Mouse (Mus musculus) liver (tissue): ENCODE results near the gene Pola2.

Experiments
- DNase-seq: peaks from one replicate; pipeline ENCODE4 v3.0.0-alpha.2; 2020; ENCODE audit warnings: mixed read lengths

Pola2 gene

DNA sequence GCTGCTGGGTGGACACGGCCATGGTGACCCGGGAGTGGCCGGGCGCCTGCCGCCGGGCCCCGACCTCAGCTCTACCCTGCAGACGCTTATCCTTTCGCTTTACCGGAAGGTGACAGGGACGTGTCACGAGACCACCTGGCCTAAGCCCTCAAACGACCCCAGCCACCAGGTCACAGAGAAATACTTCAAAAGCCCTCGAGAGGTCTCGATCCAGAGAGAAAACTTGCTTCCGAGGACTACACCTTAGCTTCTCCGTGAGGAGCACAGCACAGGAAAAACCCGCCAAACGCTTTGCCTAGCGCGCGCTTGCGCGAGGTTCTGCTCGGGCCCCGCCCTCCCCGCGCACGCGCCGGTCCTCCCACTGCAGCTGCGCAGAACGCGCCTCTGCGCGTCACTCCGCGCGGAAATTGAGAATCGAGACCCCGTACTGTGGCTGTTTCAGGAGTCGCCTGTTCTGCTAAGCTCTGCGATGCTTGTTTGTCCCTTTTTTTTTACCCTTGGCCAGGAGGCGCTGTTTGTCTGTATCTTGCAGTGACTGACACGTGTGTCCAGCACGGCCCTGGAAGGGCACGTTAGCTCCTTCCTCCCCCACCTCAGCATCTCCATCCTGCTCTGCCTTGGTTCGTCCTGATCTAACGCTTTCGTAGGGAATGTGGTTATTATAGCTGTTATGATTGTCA, at the start of gene Pola2:
Gene Pola2, minus strand, starts transcription at position 320 of the 680 bp plus-strand sequence.
- peak; percentile 90 for DNase-seq

DNA sequence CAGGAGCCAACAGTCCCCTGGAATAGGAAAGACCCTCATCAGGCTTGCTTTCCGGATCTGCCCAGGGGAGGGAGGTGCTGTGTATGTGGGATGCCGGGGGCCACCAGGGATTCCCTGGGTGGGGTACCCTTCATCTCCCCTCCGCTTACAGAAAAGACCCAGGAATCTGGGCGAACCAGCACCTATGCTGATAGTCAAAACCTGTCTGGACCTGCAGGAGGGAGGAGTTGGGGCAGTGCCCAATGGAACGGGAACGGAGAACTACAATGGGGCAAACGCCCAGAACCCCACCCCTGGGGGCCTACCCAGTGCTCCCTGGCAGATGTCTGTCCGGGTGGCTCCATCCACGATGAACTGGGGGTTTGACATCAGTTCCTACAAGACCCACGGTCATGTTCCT, 49.7 kb upstream of the Pola2 start:
- DNase-seq: no peak

DNA sequence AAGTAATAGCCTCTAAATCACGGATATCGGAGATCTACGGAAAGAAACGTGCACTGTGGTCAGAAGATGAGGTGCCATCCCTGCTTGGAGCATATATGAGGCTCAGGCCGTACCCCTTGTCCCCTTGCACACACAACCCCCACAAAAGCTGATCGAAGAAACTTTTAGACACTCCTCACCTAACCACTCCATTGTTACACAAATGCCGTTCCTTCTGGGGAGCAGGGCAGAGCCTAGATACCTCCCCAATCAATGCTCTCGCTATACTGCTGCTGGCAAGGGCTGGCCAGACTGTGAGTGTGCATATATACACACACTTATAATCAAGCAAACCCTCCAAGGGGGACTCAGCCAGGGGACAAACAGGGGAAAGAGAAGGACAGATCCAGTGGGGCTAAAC, 45.1 kb upstream of the Pola2 start:
- DNase-seq: no peak

DNA sequence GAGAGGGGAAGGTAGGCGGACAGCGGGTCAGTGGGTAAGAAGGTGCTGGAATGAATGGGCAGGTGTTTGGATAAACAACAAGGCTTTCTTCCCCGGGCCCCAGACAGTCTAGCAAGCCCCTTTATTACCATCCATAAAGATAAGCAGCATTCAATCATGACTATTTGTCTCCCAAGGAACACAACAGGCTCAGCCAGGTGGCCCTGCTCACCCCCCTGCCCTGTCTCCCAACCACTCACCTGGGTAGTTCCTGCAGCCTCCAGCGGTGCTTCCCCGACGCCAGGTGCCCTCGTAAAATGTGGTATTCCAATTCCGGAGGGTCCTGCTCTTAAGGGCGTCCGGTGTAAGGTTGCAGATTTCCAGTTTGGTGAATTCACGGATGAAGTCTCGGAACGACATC, 43.0 kb upstream of the Pola2 start:
- DNase-seq: no peak

DNA sequence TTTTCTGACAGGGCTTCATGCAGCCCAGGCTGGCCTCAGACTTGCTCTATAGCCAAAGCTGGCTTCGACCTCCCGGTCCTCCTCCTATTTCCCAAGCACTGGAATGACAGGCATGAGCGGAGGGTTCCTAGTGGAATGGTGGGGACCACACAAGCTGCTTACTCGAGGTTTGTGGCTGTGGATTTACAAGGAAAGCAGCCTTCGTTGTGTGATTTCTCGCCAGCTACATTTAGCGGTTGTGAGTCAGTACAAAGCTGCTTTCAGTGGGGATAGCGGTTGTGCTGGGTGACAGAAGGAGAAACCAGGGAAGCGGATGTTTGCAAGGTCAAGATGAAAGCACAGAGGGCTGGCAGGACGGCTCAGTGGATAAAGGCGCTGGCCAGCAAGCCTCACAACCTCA, 41.5 kb upstream of the Pola2 start:
- no peak for DNase-seq

DNA sequence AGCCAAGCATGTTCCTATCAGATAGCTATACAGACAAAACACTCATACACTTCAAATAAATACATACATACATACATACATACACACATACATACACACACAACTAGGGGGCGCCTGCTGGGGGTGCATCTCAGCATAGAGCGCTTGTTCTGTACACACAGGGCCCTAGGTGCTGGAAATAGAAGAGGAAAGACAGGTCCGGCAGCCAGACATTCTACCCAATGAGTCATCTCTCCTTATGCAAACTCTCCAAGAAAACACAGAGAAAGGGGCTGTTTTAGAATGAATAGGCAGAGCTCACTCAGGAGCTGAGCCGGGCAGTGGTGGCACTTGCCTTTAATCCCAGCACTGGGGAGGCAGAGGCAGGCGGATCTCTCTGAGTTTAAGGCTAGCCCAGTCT, 36.0 kb upstream of the Pola2 start:
- DNase-seq: no peak

DNA sequence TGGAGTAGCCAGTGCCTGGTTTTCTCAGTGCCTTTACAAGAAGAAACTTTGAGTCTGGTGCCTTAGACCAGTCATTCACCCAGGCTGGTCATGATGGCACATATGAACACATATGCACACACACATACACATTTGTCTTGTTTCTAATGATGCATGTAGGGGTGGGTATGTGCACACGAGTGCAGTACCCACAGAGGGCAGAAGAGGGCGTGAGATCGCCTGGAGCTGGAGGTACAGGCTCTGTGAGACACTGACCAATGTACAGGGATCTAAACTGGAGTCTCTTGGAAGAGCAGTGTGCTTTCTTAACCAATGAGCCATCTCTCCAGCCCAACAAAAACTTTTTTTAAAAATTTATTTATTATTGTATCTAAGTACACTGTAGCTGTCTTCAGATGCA, 34.2 kb upstream of the Pola2 start:
- peak; percentile 41 for DNase-seq

DNA sequence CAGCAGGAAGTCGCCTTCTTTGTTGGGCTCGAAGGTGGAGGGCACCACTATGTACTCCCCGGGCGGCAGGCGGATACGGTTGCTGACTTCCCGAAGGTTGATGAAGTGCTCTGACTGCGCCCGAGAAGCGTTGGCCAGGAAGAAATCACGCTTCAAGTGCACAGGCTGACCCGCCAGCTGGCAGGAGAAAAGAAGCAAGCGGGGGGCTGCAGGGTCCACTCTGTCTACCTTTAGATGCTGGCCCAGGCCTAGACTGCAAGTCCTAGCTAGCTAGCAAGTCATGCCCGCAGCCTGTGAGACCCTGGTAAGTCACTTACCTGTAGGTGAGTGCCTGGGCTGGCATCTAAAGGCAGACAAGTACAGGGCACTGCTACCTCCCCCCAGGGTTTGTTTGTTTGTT, 30.7 kb upstream of the Pola2 start:
- no peak for DNase-seq

DNA sequence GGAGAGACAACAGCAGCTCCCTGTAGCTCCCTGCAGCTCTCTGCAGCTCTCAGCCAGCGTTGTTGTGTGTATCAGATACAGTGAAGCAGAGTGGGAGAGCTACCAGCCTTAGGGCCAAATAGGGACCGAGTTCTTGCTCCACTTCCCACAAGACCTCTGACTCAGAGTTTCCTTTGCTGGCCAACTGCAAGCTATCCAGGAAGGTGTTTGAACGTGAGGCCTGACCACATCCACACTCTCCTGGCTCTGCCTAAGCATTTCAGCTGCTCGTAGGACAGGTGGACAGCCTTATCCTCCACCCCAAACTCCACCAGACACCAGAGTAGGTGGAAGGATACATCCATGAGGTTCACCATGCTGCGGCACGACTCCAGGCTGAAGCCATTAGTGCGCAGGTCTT, 28.0 kb upstream of the Pola2 start:
- no peak for DNase-seq

DNA sequence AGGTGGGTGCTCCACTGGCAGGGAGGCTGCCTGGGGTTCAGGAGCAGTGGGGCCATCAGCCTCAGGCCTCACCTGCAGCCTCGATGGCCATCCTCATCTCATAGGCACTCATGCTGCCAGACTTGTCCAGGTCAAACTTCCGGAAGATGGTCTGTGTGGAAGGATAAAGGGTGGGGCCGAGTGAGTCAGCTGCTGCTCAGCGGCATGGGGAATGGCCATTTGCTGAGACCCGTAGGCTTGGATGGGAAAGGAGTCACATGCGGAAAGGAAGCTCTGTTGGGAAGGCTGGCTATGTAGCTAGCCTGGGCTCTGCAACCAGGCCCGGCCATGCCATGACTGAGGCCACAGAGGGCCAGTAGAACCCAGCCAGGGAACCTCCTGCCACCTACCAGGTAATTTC, 27.5 kb upstream of the Pola2 start:
- no peak for DNase-seq

DNA sequence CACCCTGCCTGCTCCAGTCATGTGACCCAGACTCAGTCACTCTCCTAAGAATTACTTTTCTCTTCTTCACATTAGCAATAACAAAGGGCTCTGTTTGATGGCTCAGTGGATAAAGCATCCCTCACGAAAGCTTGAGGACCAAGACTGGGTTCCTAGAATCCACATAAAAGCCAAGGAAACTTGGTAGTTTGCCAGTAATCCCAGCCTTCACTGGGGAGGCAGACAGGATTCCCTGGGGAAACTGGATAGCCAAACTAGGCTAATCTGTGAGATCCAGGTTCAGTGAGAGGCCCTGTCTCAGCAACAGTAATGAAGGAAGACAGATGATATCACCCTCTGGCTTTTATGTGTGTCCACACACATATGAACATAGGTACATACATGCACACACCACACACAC, 26.9 kb upstream of the Pola2 start:
- DNase-seq: no peak

DNA sequence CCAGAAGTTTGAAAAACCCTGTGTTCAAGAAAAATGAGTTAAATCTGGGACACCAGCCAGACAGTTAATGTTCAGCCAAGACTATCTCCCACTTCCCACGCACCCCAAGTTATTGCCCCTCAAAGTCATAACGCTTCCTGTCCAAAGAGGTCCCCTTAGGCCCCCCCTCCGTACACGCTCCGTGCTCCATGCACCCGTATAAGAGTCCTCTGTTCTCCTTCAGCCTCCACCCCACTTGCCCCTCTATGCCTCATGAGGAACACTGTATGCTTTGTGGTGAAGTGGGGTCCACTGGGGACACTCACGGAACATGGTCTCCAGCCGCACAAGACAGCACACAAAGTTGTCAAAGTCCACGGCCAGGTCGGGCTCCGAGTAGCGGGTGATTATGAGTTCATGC, 26.0 kb upstream of the Pola2 start:
- no peak for DNase-seq

DNA sequence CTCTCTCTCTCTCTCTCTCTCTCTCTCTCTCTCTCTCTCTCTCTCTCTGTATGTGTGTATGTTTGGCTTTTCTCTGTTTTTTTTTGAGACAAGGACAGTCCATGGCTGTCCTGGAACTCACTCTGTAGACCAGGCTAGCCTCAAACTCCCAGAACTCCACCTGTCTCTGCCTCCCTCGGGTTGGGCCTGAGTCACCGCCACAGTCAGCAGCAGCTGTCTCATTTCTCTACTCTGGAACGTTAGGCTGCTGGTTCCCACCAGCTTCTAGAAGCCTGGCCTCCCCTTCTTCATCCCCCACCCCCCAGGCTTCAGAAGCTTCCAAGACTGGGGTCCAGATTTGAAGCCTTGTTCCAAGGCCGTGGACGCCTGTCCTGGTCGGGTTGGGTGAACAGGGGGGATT, 25.6 kb upstream of the Pola2 start:
- DNase-seq: no peak

DNA sequence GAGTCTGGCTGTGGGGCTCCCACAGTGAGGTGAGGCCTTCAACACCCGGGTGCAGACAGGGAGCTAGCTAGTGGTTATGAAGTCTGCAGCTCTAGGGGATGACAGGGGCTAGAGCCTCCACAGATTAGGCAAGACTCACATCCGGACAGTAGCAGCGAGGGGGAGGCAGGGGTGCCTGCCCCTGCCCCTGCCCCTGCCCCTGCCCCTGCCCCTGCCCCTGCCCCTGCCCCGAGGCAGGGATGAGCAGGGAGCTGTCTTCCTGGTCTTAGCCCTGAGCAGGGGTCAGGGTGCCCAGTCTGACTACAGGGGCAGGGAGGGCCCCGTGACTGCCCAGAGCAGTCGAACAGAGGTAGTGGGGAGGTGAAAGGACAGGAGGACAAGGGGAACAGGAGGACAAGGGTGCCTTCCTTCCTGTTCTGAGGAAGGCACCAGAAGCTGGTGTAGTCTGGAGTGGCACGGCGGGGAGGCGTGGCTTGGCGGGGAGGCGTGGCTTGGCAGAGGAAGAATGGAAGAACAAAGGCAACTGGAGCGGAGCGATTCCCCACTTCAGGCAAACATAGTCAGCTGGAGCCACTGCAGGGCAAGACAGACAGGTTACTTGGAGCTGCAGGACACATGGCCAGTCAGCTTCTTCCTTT, 24.9 kb upstream of the Pola2 start:
- peak; percentile 82 for DNase-seq

DNA sequence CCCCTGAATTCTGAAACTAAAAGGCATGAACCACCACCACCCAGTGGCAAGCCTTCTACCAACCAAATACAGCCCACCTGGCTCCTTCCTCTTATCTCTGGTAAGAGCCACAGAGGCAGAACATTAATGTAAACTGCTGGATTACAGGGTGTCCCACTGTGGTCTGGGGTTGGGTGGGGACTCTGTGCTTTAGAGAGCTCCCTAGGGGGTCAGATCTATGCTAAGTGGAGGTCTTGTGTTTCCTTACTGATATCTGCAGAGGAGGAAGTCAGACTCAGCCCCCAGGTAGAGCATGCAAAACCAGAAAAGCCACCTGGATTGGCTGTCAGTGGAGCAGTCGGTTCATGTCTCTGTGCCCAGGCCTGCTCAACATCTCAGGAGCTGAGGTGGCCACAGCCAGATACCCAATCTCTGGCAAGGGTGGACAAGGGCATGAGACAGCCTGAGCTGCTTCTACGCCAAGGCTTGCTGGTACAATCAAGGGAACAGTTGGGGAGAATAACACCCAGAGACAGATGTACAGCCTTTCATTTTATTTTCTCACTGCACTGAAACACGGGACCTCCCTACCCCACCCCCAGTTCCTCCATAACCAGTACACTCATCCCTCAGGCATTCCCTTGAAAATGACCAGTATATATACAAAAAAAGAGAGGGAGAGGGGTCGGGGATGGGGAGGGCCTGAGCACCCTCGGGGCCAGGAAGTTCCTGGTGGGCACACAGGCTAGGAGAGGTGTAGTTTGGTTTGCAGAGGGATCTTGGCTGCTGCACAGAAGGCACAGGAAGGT, 24.2 kb upstream of the Pola2 start:
- no peak for DNase-seq

DNA sequence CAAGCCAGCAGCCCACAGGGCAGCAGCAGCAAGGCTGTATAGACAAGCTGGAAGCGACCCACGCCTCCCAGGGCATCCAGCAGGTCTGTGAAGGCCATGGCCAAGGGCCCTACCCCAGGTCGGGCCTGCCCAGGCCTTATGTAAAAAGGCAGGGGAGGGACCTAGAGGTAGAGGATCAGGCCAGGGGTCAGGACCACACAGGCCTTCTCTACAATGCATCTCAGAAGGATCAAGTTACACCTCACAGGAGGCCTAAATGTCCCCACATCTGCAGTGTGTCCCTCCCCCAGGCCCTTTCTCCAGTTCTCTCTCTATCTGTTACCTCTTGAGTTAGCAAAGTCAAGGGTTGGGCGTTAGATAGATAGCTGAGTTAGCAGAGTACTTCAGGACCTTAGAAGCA, 22.0 kb upstream of the Pola2 start, which contains the start of gene Slc22a20:
Gene Slc22a20, minus strand, starts transcription at position 101 of the 400 bp plus-strand sequence.
- no peak for DNase-seq

DNA sequence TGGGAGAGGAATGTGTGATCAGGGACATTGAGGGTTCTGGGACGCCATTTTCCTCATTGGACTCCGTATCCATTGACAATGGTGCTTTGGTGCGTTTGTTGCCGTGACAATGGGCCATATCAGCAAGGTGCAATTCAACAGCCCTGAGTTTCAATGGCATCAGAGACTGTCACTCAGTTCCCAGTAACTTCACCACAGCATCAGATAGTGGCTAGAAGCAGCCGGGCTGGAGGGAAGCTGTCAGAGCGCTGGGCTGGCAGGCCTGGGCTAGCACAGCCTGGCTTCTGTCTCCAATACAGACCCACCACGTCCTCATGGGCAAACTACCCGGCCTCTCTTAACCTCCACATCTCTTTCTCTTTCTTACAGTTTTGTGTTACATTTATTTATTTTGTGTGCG, 16.5 kb upstream of the Pola2 start:
- DNase-seq: no peak

DNA sequence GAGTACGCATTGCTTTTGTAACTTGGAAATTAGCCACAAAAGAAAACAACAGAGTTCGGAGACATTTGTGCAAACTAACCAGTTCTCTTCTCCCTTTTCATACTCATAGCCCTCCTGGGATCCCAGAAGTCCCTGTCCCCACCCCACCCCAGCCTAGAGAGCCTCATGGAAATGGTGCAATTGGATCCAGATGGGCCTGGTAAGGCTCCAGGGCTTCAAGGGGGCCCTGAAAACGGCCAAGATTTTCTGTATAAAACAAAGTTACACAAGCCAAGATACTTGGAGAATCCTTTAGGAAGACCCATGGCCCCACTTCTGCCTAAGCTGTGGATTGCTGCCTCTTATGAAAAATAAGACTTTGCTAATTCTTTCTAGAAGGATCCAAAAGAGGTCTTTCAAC, 13.7 kb upstream of the Pola2 start:
- no peak for DNase-seq

DNA sequence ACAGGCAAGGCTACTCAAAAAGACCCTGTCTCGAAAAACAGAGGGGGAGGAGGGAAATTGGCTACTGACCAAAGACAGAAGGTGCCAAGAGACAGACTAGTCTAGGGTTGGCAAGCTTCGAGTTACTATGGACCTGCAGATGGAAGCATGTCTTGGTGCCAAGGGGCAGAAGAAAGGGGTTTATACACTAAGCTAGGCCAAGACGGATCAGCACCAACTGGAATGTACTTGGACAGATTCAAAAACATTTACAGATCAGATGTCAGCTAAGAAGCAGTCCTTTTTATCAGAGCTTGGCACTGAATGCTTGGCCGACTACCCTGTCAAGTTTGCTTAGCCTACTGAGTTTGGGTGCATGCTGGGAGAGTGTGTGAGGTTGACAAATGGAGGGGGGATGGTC, 11.7 kb upstream of the Pola2 start:
- no peak for DNase-seq

DNA sequence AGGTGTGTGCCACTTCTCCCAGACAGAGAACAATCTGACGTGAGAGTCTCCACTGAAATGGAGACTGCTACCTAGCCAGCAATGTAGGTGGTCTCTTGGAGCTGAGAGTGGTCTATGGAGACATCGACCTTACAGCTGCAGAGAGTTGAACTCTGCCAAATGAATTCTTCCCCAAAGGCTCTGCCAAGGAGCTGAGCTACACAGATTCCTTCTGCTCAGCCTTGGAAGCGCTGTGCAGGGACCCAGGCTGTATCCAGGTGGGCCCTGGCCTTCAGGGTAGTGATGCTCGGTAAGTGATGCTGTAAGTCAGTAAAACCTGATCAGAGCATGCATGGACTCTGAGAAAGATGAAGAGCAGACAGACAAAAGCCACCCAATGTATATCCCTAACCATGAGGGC, 11.1 kb upstream of the Pola2 start:
- no peak for DNase-seq

DNA sequence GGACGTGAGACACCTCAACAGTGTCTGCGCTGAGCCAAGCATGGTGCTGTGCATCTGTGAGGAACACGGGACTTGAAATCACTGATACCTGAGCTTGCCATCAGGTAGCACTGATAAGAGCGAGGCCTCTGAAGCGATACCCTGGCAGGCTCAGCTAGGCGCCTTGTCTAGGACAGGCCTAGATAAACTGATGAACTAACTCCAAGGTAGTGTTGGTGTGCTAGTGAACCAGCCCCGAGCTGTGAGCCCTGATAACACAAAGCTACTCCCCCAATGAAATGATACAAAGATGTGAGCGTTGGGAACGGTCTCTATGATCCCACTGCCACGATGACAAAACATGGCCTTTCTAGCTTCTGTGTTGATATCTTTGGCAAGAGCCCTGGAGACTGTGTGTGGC, 3.7 kb upstream of the Pola2 start:
- peak; percentile 84 for DNase-seq

DNA sequence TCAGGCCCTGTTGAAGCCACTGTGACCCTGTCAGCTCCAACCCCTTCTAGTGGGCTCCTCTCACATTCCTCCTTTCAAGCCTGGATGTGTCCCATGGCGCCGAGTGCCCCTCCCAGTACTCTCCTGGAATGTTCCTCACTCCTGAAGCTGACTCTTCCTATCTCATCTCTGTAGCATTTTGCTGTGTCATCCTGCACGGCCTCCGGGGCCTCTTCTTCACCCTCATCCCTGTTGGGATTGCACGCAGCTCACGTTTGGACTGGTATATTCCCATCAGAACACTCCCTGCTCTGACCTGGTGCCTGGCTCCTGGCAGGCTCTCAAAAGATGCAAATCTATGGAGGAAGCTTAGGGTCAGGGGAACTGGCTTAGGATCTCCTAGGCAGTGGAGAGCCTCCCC, 2.8 kb upstream of the Pola2 start:
- DNase-seq: peak; percentile 88

DNA sequence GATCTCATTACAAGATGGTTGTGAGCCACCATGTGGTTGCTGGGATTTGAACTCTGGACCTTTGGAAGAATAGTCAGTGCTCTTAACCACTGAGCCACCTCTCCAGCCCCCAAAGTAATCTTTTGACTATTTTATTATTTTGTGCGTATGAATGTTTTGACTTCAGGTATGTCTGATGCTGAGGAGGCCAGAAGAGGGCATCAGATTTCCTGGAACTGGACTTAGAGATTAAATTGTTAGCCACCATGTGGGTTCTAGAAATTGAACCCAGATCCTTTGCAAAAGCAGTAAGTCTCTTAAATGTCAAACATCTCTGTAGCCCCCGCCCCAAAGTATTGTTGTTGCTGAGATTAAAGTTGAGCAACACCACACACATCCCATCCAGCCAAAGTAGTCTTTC, 1.9 kb upstream of the Pola2 start:
- DNase-seq: no peak

DNA sequence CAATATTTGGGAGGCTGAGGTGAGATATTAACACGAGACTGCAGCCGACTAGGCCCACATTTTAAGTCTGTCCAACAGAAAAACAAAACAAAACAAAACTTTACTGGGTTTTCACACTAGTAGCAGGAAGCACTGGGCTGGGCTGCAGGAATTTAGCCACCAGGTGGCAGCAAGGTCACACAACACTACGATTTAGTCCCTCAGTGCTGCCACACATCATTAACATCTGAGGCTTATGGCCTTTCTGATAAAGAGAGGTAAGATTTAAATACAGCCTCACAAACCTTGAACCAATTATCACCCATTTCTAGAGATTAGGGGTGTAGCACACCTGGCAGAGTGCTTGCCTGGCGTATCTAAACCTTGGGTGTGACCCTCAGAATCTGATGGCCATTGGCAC, 1.3 kb upstream of the Pola2 start:
- DNase-seq: peak; percentile 88
